Mouse (Mus musculus) CH12.LX (cell line): ENCODE measurements around the gene Opcml. TPM values are rescaled to one million over a fixed set of nuclear protein-coding genes. Genes with fewer than 3 reads are reported as not detected.

Experiments used
- DNase-seq: peaks from one replicate; pipeline ENCODE4 v3.0.0-alpha.2; 2013; ENCODE audit errors: extremely low read depth
- H3K27ac ChIP-seq: 2 replicates; pipeline ENCODE4 v1.5.1; 2012; ENCODE audit warnings: low read depth, mild to moderate bottlenecking, control low read depth, moderate library complexity; ENCODE audit not compliant: insufficient read depth
- H3K27me3 ChIP-seq: replicated peaks from 2 replicates; pipeline ENCODE3; 2012; ENCODE audit warnings: inconsistent platforms
- H3K36me3 ChIP-seq, 2 experiments: replicated peaks in 1 of 2; 2 replicates each; pipeline versions ENCODE3 to v1.6.1; 2012; ENCODE audit warnings: inconsistent platforms in 1 of 2, low read length in 1 of 2, mild to moderate bottlenecking in 1 of 2, mixed read lengths in 1 of 2, moderate library complexity in 1 of 2; ENCODE audit not compliant: control insufficient read depth in 1 of 2, insufficient read depth in 1 of 2
- H3K4me1 ChIP-seq, 2 experiments: 2 replicates each; pipeline ENCODE4 v1.6.1; 2012; ENCODE audit warnings: inconsistent platforms in 1 of 2, moderate library complexity in 1 of 2; ENCODE audit not compliant: insufficient read depth in 2 of 2, control insufficient read depth in 1 of 2
- H3K4me2 ChIP-seq: 2 replicates; pipeline ENCODE4 v1.6.1; 2012; ENCODE audit warnings: low read depth, mild to moderate bottlenecking, control low read depth; ENCODE audit not compliant: poor library complexity, insufficient read depth, severe bottlenecking
- H3K4me3 ChIP-seq, 3 experiments: fragments of 150-350 bp in 1 of 3; sonication (generic) in 1 of 3; replicated peaks in 1 of 3; 2 replicates each; pipeline versions ENCODE3 to v1.5.1; 2011 to 2012; ENCODE audit warnings: low read depth in 2 of 3, low read length in 2 of 3, mild to moderate bottlenecking in 2 of 3, moderate library complexity in 2 of 3, control low read depth in 1 of 3, improper control_type of control experiment in 1 of 3, inconsistent platforms in 1 of 3, mixed read lengths in 1 of 3; ENCODE audit not compliant: poor library complexity in 1 of 3
- H3K79me2 ChIP-seq: replicated peaks from 2 replicates; pipeline ENCODE4 v1.6.1; 2012; ENCODE audit warnings: mild to moderate bottlenecking, moderate library complexity; ENCODE audit not compliant: control insufficient read depth, poor library complexity, insufficient read depth, severe bottlenecking; ENCODE audit errors: extremely low read depth
- H3K9ac ChIP-seq: 2 replicates; pipeline ENCODE4 v1.6.1; 2012; ENCODE audit warnings: low read depth, mild to moderate bottlenecking, control low read depth, moderate library complexity; ENCODE audit not compliant: insufficient read depth
- H3K9me3 ChIP-seq: replicated peaks from 2 replicates; pipeline ENCODE3; 2012; ENCODE audit warnings: low read length, inconsistent platforms, mixed read lengths
- CHD2 ChIP-seq: IDR thresholded peaks from 2 replicates; pipeline ENCODE4 v1.6.1; 2011; ENCODE audit warnings: low read length, improper control_type of control experiment
- ELF1 ChIP-seq: IDR thresholded peaks from 2 replicates; pipeline ENCODE4 v1.6.1; 2014; ENCODE audit warnings: low read depth, mild to moderate bottlenecking, inconsistent platforms, low read length, improper control_type of control experiment
- EP300 ChIP-seq: IDR thresholded peaks from 2 replicates; pipeline ENCODE4 v1.6.1; 2011; ENCODE audit warnings: low read length, improper control_type of control experiment
- ETS1 ChIP-seq: conservative IDR thresholded peaks from 2 replicates; pipeline ENCODE4 v1.6.1; 2012; ENCODE audit warnings: low read depth, mild to moderate bottlenecking, inconsistent platforms, low read length, improper control_type of control experiment, moderate library complexity
- HCFC1 ChIP-seq: IDR thresholded peaks from 2 replicates; pipeline ENCODE4 v1.6.1; 2012; ENCODE audit warnings: low read depth, mild to moderate bottlenecking, inconsistent platforms, low read length, improper control_type of control experiment
- IRF4 ChIP-seq: IDR thresholded peaks from 2 replicates; pipeline ENCODE4 v1.6.1; 2014; ENCODE audit warnings: low read depth, mild to moderate bottlenecking, inconsistent platforms, low read length, improper control_type of control experiment
- JUN ChIP-seq: IDR thresholded peaks from 2 replicates; pipeline ENCODE4 v1.6.1; 2011; ENCODE audit warnings: low read depth, mild to moderate bottlenecking, low read length, improper control_type of control experiment, moderate library complexity; ENCODE audit not compliant: insufficient read depth
- JUND ChIP-seq: conservative IDR thresholded peaks from 2 replicates; pipeline ENCODE4 v1.6.1; 2011; ENCODE audit warnings: low read depth, low read length, improper control_type of control experiment
- KAT2A ChIP-seq: IDR thresholded peaks from 2 replicates; pipeline ENCODE4 v1.6.1; 2012; ENCODE audit warnings: low read length, improper control_type of control experiment, inconsistent platforms; ENCODE audit not compliant: insufficient replicate concordance
- MAFK ChIP-seq: IDR thresholded peaks from 2 replicates; pipeline ENCODE4 v1.6.1; 2011; ENCODE audit warnings: low read length, improper control_type of control experiment; ENCODE audit not compliant: insufficient replicate concordance
- MEF2A ChIP-seq: IDR thresholded peaks from 2 replicates; pipeline ENCODE4 v1.6.1; 2014; ENCODE audit warnings: low read depth, mild to moderate bottlenecking, inconsistent platforms, low read length, improper control_type of control experiment, borderline replicate concordance
- MXI1 ChIP-seq: IDR thresholded peaks from 2 replicates; pipeline ENCODE4 v1.6.1; 2011; ENCODE audit warnings: mild to moderate bottlenecking, low read depth, low read length, improper control_type of control experiment
- NELFE ChIP-seq: IDR thresholded peaks from 2 replicates; pipeline ENCODE4 v1.6.1; 2011; ENCODE audit warnings: low read depth, low read length, improper control_type of control experiment
- PAX5 ChIP-seq: IDR thresholded peaks from 2 replicates; pipeline ENCODE4 v1.6.1; 2012; ENCODE audit warnings: low read length, inconsistent platforms, mixed read lengths
- POLR2A ChIP-seq: IDR thresholded peaks from 2 replicates; pipeline ENCODE4 v1.6.1; 2011; ENCODE audit warnings: low read depth, mild to moderate bottlenecking, improper control_type of control experiment, low read length
- POLR2AphosphoS2 ChIP-seq: IDR thresholded peaks from 2 replicates; pipeline ENCODE4 v1.6.1; 2011; ENCODE audit warnings: low read depth, low read length, improper control_type of control experiment
- RAD21 ChIP-seq: IDR thresholded peaks from 2 replicates; pipeline ENCODE4 v1.6.1; 2011; ENCODE audit warnings: low read depth, mild to moderate bottlenecking, low read length, improper control_type of control experiment, moderate library complexity
- RCOR1 ChIP-seq: conservative IDR thresholded peaks from 2 replicates; pipeline ENCODE4 v1.6.1; 2012; ENCODE audit warnings: low read depth, mild to moderate bottlenecking, inconsistent platforms, low read length, improper control_type of control experiment
- SIN3A ChIP-seq: IDR thresholded peaks from 2 replicates; pipeline ENCODE4 v1.6.1; 2012; ENCODE audit warnings: low read length, improper control_type of control experiment, inconsistent platforms
- TBP ChIP-seq: conservative IDR thresholded peaks from 2 replicates; pipeline ENCODE4 v1.6.1; 2011; ENCODE audit warnings: low read depth, low read length, improper control_type of control experiment
- UBTF ChIP-seq: IDR thresholded peaks from 2 replicates; pipeline ENCODE4 v1.6.1; 2012; ENCODE audit warnings: low read depth, mild to moderate bottlenecking, inconsistent platforms, low read length, improper control_type of control experiment, moderate library complexity
- ZC3H11A ChIP-seq: IDR thresholded peaks from 2 replicates; pipeline ENCODE4 v1.6.1; 2012; ENCODE audit warnings: low read depth, mild to moderate bottlenecking, inconsistent platforms, low read length, improper control_type of control experiment
- ZKSCAN1 ChIP-seq: IDR thresholded peaks from 2 replicates; pipeline ENCODE4 v1.6.1; 2012; ENCODE audit warnings: low read depth, inconsistent platforms, low read length, improper control_type of control experiment, borderline replicate concordance
- ZMIZ1 ChIP-seq: IDR thresholded peaks from 2 replicates; pipeline ENCODE4 v1.6.1; 2012; ENCODE audit warnings: low read depth, mild to moderate bottlenecking, inconsistent platforms, low read length, improper control_type of control experiment
- dilution Hi-C: fragments of 300-500 bp; cut with MboI; formaldehyde crosslinking; loops from 2 replicates; pipeline ENCODE4 v1.14.3; 2020; ENCODE audit warnings: low sequenced_read_pairs; ENCODE audit not compliant: extremely low pct_unique_long_range_greater_than_20kb, extremely low pct_ligation_motif_present
- in situ Hi-C: fragments of 300-500 bp; cut with MboI; formaldehyde crosslinking; loops from 3 replicates; pipeline ENCODE4 v1.14.3; 2019; ENCODE audit warnings: low sequenced_read_pairs, low pct_ligation_motif_present, low pct_unique_long_range_greater_than_20kb, mixed read lengths
- polyA plus RNA-seq: library from polyadenylated mRNA; unstranded; fragments of >175 nt; gene quantifications from 2 replicates; pipeline ENCODE4 v1.2.1, GENCODE M21; 2012; ENCODE audit warnings: low read depth; ENCODE audit not compliant: insufficient read length
- total RNA-seq, 2 experiments: library from RNA; depleted of rRNA; stranded (reverse); fragments of 300-350 nt in 1 of 2; fragments of >200 nt in 1 of 2; gene quantifications; 2 replicates each; pipeline ENCODE4 v1.2.3; 2012 to 2014

The Opcml gene
- total and polyA plus RNA-seq, 3 experiments: 0.34 to 0.60 TPM; not detected in 1

- no peak overlapping the region for H3K4me3 ChIP-seq
- in situ Hi-C loops: no loop called here
These were observed 998.9 kb downstream of the Opcml start for GRCm38 (mm10) chr9:28789439-28789838.

GRCm38 (mm10) chr9:28800100-28800499 lies 1009.5 kb downstream of the Opcml start:
- Histone ChIP-seq H3K36me3 (no peaks in the 10 kb centered on the region), H3K27me3 (no peaks in the 10 kb centered on the region), H3K9me3 (peaks cover 12% of the 10 kb centered on the region), H3K4me3 (no peak overlapping the region), H3K79me2 (no peaks in the 10 kb centered on the region), H3K9ac (no peak overlapping the region), H3K4me1 (no peaks in the 10 kb centered on the region), H3K27ac (no peak overlapping the region), H3K4me2 (no peak overlapping the region)
- dilution Hi-C loops (no loop called here), in situ Hi-C loops (no loop called here)
- no peak for DNase-seq
- TF ChIP-seq ELF1: no peak
- no peak for TF ChIP-seq PAX5
- no peak for TF ChIP-seq POLR2A
- TF ChIP-seq HCFC1: no peak
- no peak for TF ChIP-seq CHD2
- TF ChIP-seq UBTF: no peak
- no peak for TF ChIP-seq TBP
- TF ChIP-seq ETS1: no peak
- no peak for TF ChIP-seq RCOR1
- TF ChIP-seq SIN3A: no peak
- TF ChIP-seq NELFE: no peak
- no peak for TF ChIP-seq MEF2A
- TF ChIP-seq IRF4: no peak
- no peak for TF ChIP-seq ZMIZ1
- TF ChIP-seq ZKSCAN1: no peak
- TF ChIP-seq JUND: no peak

More at GRCm38 (mm10) chr9:28789439-28789838, 998.9 kb downstream of the Opcml start:
- TF ChIP-seq ZC3H11A (no peak), ZKSCAN1 (no peak), CHD2 (no peak), KAT2A (no peak), RAD21 (no peak), ETS1 (no peak), TBP (no peak), MXI1 (no peak), NELFE (no peak), JUN (no peak), EP300 (no peak), POLR2AphosphoS2 (no peak), MAFK (no peak), PAX5 (no peak)
- DNase-seq: no peak
- Histone ChIP-seq H3K4me1 (no peaks in the 10 kb centered on the region), H3K27ac (no peak overlapping the region), H3K9me3 (peaks cover 8% of the 10 kb centered on the region), H3K4me2 (no peak overlapping the region), H3K79me2 (no peaks in the 10 kb centered on the region), H3K9ac (no peak overlapping the region), H3K36me3 (no peaks in the 10 kb centered on the region), H3K27me3 (no peaks in the 10 kb centered on the region)
- dilution Hi-C loops: no loop called here
